Mouse (Mus musculus): ENCODE data around the gene Ssrp1.

Gene Ssrp1

DNA sequence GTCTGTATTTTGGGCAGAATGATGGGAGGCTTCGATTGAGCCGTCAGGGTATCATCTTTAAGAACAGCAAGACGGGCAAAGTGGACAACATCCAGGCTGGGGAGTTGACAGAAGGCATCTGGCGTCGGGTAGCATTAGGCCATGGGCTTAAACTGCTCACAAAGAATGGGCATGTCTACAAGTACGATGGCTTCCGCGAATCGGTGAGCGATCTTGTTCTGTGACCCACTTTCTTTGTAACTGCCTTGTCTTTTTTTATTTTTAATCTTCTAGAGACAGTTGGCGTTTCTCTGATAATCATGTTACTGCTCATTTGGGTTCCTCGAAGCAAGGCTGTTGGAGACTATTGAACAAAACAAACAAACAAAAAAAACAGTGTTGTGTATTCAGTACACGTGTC, 1.3 kb downstream of the Ssrp1 start:
- no peak for DNase-seq

DNA sequence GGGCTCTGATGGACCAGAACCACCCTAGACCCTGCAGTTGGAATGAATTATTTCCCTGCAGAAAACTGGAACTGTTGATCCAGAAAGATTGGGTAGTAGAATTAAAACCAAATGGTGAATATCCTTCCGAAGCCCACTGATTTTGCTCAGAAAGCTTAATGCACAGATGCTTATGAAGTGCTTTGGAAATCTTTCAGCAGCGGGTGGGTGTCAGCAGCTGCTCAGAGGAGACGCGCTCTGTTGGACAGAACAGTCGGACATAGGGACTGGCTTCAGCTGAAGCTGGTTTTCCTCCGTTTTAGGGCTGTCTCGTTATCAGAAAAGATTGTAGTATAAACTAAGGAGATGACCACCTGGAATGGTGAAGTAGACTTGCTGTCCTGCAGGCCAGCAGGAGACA, 6.6 kb downstream of the Ssrp1 start:
- no peak for DNase-seq

DNA sequence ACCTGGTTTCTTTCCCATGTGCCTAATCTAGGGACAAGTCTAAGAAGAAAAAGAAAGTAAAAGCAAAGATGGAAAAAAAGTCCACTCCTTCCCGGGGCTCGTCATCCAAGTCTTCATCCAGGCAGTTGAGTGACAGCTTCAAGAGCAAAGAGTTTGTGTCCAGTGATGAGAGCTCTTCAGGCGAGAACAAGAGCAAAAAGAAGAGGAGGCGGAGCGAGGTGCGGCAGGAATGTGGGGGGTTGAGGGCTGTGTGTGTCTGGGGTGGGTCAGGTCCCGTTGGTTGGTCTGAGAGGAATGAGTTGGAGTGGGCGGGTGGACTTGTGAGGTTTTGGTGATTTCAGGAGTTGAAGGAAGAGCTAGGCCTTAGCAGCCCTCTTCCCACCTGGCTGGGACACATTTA, 9.2 kb downstream of the Ssrp1 start:
- DNase-seq = no peak

DNA sequence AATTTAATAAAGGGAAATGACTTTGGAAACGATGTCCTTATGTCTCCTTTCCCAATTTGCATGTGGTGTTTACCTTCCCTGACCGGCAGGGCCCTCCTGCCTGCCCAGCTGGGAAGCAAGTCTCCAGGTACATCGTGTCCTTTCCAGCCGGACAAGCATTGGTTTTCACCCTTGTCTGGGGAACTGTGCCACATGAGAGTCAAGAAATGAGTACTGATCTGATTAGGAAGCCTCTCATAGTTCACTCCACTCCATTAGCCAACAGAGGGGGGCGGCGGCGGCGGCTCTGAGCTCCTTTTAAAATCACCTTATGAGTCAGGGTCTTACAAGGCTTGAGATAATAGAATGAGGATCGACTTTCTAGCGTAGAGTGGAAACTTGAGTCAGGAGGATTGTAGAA, 10.0 kb downstream of the Ssrp1 start:
- no peak for DNase-seq

DNA sequence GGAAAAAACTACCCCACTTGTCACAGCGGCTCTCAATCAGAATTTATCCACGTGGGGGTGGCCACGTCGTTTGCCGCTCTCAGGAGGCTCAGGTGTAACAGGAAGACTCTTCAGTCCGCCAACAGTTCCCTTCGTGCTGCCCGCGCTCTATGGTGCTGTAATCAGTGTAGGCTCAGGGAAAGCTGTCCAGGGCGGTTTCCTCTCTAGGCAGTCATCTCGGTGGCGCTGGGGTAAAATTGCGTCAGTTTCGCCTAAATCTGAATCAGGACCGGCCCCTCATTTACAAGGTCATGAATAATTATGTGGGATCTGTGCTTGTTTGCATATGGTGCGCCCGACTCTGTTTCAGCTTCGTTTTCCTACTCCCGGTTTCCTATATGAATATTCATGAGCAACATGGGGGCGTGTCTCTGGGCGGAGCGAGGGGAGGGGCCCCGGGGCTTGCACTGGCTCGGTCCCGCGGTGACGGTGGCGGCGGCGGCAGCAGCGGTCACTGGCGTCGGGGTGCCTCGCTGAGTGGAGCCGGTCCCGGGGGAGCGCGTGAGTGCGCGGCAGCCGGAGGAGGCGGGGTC, 10.6 kb downstream of the Ssrp1 start, which contains the start of gene Tnks1bp1:
Tnks1bp1 (plus strand) TSS at position 427 of the 572 bp plus-strand sequence.
- DNase-seq = peak; percentile 91

DNA sequence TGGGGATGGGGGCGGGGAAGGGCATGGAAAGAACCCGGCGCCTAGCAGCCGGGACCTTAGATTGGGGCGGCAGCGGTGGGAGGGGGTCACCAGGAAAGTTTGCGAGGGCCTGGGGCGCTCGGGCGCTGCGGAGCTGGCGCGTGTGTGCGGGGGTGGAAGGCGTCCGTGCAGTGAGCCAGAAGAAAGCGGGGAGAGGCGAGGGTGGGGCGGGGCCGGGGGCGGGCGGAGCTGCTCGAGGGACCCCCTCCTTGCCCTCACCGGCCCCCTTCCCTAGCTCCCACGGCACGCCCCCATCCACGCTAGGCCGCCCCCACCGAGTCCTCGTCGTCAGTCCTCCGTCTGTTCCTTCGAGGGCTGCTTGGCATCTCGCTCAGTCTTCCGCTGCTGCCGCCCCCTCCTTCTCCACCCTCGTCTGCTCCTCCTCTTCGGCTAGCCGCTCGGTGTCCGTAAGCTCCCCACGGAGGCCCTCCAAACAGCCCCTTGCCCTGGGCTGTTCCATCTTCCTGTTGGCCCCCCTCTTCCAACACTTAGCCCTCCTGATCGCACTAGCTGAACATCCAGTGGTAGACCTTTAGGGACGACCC, 11.2 kb downstream of the Ssrp1 start:
- DNase-seq = peak; percentile 73

DNA sequence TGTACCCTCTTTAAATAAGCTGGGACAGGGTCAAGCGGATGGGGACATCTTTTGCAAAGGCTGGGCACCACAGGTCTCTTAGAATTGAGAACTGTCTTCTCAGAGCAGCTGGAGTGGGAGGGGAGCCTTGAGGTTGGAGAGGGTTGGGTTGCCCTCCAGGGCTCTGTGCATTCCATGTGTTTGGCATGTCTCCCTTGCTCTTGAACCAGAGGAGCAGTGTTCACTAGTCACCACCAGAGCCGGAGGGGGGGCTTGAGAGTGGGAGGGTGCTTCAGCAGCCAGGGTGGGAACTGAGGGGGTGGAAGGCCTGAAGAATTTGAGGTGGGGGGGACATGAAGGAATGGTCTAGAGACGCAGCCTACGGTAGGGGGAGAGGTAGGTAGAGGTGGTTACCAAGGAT, 12.2 kb downstream of the Ssrp1 start:
- no peak for DNase-seq

DNA sequence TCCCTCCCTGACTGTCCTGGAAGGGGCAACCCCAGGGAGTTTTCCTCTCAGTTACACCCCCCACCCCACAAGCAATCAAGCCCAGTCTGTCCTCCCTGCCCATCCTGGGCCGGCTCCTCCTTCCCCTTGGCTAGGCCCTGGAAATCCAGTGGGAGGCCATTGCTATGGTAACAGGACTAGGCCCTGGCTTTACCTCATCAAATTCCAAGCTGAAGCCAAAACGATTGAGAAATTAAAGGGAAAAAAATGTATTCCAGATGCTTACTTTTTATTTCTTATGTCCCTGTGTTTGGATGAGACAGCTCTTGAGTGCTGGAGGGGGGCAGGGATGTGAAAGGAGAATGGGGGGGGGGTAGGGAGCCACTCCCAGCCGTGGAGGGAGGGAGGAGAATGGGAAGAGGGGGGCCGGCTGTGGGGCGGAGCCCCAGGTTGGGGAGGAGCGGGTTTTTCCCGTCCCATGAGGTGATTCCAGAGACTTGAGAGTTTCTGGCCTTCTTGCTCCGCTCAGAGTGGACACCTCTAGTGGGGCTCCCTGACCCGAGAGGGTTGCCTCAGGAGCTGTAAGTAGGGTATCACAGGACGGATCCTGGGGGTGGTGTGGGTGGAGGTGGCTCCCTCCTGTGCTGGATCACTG, 13.1 kb downstream of the Ssrp1 start:
- peak; percentile 31 for DNase-seq

DNA sequence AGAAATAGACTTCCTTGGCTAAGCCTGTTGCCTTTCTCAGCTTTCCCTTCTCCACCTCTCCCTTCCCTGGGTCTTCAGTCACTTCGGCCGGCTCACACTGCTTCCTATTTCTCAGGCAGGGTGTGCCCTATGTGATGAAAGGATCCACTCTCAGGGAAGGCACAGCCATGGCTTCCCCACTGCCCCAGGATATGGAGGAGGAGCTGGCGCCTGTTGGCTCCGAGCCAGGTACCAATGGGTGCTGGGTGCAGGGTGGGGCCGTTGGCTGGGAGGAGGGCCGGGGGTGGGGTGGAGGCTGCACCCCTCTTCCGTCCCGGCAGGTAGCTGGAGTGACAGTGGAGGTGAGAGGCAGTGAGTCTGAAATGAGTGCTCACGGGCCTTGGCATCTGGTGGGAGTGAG, 13.7 kb downstream of the Ssrp1 start:
- peak; percentile 37 for DNase-seq

DNA sequence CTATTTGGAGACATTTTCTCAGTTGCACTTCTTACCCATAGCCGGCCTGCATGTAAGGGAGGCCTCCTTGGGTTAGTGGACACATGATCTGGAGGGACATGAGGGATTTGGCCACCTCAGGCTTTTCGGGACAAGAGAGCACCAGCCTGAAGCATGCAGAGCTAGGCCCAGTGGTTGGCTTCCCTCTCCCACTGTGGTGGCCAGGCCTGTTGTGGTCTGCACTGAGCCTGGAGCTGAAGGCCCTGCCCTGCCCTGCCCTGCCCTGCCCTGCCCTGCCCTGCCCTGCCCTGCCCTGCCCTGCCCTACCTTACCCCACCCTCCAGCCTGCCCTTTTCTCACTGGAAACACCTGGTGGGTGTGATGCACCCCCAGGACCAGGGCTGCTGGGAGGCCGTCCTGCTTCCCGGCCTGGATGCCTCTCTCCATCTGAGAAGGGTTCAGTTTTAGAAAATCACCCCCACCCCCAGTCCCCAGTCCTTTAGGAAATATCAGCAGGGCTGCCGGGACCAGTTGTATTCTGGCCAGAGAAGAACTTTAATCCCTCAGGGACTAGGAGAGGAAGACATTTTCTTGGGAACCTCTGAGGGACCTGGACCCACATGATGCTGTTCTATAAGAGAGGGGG, 16.3 kb downstream of the Ssrp1 start:
- DNase-seq = no peak

DNA sequence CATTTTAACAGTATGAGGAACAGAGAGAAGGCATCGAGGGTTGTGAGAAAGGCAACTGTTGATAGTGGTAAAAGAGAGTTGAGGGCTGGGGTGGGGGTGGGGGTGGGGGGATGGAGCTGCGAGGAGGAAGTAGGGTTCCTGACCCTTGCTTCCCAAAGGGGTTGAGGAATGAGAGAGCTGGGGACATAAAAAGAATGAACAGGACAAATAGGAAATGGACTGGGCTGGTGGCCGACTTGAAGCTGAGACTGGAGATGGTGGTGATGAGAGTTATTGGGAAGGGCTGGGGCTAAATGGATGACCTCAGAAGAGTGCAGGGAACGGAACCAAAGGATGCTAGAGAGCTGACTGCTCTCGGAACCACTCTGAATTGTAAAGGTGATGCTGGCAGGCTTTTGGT, 19.7 kb downstream of the Ssrp1 start:
- DNase-seq = no peak

DNA sequence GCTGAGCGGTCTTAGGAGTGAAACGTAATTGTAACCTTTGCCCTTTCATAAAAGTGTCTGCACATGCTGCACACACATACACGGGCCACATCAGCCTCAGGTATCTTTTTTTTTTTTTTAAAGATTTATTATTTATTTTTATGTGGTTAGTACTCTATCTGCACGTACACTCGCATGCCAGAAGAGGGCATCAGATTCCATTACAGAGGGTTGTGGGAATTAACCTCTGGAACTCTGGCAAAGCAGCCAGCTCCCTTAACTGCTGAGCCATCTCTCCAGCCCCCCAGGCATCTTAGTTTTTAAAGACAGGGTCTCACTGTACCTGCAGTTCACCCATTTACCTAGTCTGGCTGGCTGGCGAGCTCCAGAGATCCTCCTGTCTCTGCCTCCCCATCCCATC, 22.6 kb downstream of the Ssrp1 start:
- no peak for DNase-seq

DNA sequence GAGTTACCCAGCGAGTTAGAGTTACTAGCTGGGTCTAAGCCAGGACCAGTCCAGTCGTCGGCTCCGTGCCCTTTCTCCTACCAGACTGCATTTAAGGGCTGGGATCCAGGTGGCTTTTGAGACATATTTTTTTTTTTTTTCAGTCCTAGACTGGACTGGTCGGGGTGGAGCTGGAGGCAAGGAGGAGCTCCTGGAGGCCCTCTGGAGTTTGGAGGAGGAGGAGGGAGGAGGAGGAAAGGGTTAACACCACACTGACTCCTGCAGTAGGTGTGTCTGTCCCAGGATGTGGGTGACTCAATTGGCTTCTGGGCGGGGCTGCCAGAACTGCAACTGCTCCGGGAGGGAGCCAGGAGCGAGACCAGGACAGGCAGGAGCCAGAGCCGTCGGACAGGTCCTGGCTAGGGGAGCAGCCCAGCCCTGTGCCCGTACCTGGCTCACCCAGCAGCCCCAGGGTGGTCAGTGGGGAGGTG, 23.6 kb downstream of the Ssrp1 start:
- DNase-seq = no peak

DNA sequence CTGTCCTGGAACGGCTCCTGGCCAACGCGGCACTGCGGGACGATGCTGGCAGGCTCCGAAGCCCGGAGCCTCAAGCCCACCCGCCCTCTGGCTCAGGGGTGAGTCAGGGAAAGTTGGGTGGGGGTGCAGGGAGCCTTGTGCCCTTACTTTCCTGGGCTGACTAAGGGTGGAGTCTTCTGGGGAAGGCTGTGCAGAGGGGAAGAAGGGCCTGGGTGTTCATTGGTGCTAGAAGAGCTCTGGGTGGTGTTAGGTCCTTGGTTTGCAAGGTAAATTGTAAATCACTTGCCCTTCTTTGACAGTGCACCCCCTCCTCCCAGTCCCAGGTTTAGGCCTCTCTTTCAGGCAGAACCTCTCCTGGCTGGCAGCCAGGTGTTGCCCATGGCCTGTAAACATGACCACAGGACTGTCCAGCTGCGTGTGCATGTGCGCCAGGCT, 24.1 kb downstream of the Ssrp1 start:
- no peak for DNase-seq

DNA sequence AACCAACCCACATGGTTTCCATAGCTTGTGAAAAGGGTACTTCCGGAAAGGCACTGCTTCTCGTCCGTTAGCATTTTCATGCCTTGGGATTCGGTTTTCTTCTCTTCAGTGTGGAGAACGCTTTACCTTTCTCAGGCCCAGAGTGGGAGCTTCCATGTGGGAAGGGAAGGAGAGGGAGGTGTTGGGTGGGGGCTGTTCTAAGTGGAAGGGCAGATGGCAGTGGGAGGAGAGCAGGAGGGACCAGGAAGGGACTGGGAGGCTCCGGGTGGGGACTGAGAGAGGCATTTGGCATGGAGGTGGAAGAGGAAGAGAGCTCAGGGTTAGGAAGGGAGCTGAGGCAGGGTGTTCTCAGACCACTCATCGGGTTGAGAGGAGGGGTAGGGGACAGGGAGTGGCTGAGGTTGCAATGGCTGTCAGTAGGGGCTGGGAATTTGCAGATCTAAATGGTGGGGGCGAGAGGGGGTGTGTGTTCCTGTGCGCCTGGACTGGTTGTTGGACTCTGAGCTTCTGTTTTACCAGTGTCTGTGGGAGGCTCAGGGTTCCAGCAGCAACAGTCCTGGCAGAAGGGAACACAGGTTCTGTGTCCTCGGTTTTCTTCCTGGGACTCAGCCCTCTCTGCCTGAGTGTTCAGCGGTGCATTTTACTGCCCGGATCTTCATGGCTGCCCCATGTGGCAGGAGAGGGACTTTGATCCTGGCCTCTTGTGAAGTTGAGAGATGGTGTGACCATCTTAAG, 28.3 kb downstream of the Ssrp1 start:
- no peak for DNase-seq

DNA sequence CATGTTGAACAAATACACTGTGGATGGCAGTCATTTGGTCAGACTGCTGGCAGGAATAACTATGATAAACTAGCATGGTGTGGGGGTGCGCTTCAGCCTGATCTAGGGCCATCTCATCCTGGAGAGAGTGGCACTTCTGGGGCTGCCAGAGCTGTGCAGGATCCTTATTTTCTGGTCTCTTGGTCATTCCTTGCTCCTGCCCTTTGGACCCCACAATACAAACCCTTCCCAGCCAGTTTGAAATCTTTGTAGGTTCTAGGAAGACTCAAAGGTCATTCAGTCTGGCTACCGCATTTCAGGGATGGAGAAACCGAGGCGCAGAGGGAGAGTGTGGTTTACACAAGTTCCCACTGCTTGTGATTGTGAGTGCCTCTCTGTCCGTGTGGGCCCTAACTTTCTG, 29.9 kb downstream of the Ssrp1 start:
- no peak for DNase-seq

DNA sequence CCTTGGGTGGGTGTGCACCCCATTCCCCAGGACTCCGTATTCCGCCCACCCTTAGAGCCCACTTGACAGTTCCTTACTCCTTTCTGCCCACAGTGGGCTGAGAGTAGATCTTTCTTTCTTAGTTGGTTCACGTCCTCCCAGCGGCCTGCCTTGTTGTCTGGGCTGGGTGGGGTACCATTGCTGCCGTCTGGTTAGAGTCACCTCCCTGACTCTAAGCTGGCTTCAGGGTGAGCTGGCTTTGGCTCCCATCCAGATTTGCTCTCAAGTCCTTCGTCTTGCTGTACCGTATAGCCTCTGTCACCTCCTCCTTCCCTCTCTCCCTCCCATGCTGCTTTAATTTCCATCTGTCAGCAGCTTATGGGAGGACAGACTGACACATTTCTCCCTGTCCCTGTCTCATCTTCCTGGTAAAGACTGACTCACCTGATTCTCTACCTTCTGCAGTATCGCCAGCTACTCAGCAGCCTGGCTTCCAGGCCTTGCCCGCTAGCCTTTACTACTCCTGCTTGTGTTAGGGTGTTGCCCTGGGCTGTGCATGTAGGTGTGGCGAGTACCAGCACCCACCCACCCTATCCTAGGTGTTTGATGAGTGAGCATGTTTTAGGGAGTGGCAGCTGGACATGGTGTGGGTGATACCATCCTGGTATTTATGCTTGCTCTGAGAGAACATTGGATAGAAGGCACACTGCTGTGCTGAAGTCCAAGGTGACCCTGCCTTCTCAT, 31.0 kb downstream of the Ssrp1 start:
- no peak for DNase-seq

DNA sequence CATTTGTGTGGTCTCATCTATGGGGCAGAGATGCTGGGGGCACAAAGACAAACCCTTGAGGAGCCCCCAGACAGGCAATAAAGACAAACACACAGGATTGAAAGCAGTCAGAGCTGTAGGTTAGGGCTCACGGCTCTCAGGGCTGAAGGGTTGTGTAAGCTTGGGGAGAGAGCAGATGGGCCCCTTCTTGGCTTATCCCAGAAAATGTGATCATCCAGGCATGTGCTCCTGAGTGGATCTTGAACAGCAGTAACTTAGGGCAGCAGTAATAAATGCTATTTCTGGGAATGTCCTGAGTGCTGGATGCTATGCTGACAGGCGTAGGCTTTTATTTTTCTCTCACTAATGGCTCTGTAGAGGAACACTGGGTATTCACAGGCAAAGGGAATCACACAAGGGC, 31.6 kb downstream of the Ssrp1 start:
- no peak for DNase-seq

DNA sequence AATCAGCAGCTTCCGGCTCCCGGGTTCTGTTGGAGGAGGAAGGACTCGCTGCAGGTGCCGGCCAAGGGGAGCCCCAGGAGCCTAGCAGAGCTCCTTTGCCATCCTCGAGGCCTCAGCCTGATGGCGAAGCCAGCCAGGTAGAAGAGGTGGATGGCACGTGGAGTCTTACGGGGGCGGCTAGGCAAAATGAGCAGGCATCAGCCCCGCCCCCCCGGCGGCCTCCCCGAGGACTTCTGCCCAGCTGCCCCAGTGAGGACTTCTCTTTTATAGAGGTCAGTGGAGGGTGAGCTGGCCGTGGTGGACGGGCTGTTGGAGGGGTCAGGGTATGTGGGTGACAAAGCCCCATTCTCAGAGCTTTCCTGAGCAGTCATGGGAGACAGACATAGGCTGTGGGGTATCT, 33.1 kb downstream of the Ssrp1 start:
- DNase-seq = no peak

DNA sequence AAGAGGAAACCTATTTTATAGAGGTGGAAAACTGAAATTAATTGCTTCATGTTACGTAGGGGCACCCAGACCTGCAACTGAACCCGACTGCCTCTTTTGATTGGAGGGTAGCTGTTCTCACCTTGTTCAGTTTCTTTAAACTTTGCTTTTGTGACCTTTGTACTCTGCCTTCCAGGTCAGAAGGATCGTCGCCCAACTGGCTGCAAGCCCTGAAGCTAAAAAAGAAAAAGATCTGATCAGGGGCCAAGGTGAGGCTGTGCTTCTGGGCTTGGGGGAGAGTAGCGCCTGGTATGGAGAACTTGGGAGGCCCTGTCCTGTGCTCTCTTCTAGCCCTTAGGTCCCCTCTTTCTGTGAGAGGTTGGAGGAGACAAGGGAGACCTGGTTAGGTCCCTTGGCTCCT, 34.9 kb downstream of the Ssrp1 start:
- DNase-seq = no peak

DNA sequence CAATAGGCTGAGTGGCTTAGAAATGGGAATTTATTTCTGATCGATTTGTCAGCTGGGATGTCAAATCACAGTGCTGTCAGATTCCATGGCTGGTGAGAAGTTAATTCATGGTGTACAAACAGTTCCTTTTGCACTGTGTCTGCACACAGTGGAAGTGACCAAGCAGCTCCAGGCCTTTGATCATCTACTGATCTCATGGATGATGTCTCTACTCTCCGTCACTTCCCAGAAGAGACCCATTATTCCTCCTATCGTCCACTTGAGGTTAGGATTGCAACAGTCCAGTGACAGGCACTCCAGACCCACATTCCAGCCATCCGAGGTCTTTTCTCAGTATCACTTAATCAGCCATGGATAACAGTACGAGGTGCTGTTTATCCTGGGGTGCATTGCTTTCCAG, 36.7 kb downstream of the Ssrp1 start:
- no peak for DNase-seq

DNA sequence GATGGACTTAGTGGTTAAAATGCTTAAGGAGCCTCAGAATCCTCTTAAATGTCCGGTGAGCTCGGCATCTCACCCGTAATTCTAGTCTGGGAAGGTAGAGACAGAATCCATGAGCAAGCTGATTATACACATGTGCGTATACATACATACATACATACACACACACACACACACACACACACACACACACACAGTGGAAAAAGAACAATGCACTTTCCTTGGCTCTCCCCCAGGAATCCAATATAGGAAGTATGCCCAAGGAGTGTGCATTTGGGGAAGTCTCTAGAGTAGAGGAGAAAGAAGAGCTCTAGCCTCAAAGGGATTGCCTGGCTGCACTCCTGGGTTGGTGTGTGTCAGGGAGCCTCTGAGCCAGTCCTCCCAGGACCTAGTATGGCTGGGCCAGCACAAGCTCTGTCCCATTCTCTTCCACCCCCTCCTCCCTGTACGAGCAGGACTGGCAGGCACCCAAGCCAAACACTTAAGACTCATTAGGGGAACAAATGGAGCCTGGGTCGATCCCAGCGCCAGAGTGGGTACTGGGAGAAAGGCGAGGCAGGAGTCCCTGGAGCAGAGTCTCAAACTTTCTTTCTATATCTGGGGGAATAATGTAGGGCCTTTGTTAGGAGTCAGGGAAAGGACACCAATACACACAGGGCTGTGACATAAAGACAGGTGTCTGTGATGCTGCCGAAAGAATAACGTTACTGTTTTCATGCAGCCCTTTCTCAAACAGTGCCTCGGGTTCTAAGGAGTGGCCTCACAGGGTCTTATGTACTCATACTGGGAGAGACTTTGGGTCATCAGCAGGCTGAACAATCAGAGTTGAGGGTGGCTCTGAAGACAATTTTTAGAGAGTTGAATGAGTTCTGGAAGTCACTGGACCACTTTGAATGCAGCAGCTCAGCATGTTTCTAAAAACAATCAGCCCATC, 51.9 kb downstream of the Ssrp1 start:
- DNase-seq = no peak
